Mouse (Mus musculus) bone marrow macrophage, adult 2 months (primary cell): Measurements from ENCODE around the gene Xdh. TPM values are rescaled to one million over a fixed set of nuclear protein-coding genes. Genes with fewer than 3 reads are reported as not detected.
A peak's percentile ranks its signal among the peaks of the same experiment; 100 is the strongest.

Experiments
- H3K27ac ChIP-seq: 2 replicates; pipeline ENCODE4 v1.5.1; 2012; ENCODE audit warnings: low read depth, low read length; ENCODE audit not compliant: insufficient read depth
- H3K4me1 ChIP-seq: 2 replicates; pipeline ENCODE4 v1.6.1; 2012; ENCODE audit warnings: low read length; ENCODE audit not compliant: control insufficient read depth, insufficient read depth
- H3K4me3 ChIP-seq: 2 replicates; pipeline ENCODE4 v1.5.1; 2012; ENCODE audit warnings: mild to moderate bottlenecking, low read length, moderate library complexity; ENCODE audit not compliant: insufficient read depth
- CTCF ChIP-seq: IDR thresholded peaks from 2 replicates; pipeline ENCODE4 v1.5.1; 2012; ENCODE audit warnings: low read depth, mild to moderate bottlenecking, low read length, moderate library complexity
- POLR2A ChIP-seq: IDR thresholded peaks from 2 replicates; pipeline ENCODE4 v1.6.1; 2012; ENCODE audit warnings: mild to moderate bottlenecking, low read depth, low read length, borderline replicate concordance
- polyA plus RNA-seq: library from polyadenylated mRNA; stranded (reverse); fragments of >200 nt; gene quantifications from 2 replicates; pipeline ENCODE4 v1.2.4, GENCODE M21; 2012; ENCODE audit not compliant: missing spikeins, insufficient read depth, insufficient read length

The Xdh gene
- polyA plus RNA-seq, 1 experiment, result 187 TPM

DNA sequence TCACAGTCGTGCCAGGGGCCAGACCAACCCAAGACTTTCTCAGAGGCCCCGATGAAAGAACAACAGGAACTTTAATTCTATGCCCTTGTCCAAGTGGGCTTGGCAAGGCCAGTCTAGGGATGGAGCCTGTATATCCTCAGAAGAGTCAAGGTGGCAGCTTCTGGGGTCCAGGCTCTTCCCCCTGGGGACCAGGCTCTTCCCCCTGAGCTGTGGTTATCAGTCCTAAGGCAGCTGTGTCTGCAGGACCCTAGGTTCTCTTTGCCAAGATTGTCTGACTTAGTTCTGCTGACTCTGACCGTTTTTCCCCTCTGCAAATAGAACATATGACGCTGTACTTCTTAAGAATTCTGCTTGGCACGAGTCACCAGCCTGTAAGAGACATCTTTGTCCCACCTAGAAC lies 5.3 kb downstream of the Xdh start:
- Histone ChIP-seq H3K4me3 (no peak overlapping the region), H3K4me1 (peaks cover 62% of the 10 kb centered on the region), H3K27ac (no peak overlapping the region)
- TF ChIP-seq POLR2A (no peak), CTCF (no peak)

DNA sequence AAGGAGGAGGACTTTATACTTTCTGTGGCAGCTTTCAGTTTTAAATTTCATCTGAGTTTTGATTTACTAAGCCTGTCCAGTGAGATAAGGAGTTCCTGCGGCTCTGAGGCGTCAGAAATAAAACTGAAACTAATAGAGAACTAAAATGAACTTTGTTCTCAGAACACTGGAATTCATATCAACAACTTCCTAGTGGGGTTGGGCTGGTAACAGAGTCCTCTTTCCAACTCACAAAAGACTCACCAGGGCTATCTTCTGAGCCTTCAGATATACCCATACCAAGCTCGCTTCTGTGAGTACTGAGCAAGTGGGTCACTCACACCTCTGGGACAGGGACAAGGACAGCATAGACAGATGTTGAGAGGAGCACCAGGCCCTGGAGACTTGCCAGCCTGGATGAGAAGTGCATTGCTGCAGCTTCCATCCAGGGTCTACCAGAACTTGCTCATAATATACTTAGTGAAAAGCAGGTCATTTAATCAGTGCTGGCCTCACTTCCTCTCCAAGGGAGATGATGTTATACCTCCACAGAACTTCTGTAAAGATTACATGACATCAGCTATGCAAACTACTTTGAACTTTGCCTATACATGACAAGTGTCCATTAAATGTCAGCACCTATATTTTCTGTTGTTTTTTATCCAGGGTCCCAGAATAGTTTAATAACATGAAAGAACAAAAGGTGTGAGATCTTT lies 7.6 kb downstream of the Xdh start:
- TF ChIP-seq CTCF (no peak), POLR2A (no peak)
- H3K4me1 ChIP-seq, result peaks cover 56% of the 10 kb centered on the region
- peak overlapping the region; percentile 93 for H3K27ac ChIP-seq
- peak overlapping the region; percentile 47 for H3K4me3 ChIP-seq

DNA sequence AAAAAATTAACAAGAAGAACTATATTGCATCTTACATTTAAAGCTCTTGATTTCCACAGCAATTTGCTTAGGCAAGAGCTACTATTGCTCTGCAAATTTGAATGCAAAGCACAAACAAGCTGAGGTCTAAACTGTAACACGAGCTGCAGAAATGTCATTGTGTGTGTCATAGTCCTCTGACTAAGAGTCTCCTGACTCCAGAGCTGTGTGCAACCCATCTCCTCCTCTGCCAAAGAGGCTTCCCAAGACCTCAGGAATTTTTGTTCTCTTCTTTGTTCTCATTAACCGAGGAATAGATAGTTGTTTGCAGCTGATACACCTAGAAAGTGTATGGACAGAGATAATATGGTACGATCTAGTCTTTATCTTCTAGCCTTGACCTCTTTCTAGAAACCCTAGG lies 8.2 kb downstream of the Xdh start:
- Histone ChIP-seq H3K4me3 (peak overlapping the region; percentile 47), H3K4me1 (peaks cover 53% of the 10 kb centered on the region), H3K27ac (peak overlapping the region; percentile 93)
- TF ChIP-seq CTCF, result no peak
- no peak for TF ChIP-seq POLR2A

DNA sequence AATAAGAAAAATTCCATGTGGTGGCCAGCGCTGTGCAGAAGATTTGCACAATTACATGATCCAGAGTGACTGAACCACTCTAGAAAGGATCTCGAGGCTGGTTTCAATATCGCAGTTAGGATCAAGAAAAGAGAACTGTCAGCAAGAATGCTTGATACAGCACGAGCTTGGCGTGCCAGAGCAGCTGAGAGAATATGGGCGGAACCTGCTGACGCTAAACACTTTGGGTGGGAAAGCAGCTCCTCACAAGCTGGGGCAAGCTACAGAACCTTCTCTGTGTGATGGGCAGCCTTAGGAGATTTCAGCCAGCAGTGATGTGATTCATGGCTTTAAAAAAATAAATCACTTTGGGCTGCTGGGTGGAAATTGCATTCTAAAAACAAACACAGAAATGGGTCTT lies 12.9 kb downstream of the Xdh start:
- peaks cover 57% of the 10 kb centered on the region for H3K4me1 ChIP-seq
- no peak overlapping the region for H3K4me3 ChIP-seq
- TF ChIP-seq CTCF (no peak), POLR2A (no peak)
- H3K27ac ChIP-seq, result no peak overlapping the region; the same call in 1 of the 2 replicates

DNA sequence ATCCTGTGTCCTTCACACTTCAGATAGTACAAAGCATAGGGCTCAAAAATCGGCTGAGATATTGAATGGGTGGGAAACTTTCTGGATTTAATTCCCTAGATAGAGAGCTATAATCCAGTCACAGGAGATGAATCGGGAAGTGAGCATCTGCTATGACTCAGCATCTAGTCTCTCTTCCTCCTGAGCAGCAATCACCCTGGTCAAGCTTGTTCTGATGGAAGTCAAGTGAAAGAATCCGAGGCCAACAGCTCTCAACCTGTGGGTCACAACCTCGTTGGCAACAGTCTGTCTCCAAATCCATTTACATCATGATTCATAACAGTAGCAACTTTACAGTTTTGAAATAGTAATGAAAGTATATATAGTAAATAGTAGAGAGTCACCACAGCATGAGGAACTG lies 14.8 kb downstream of the Xdh start:
- no peak for TF ChIP-seq CTCF
- no peak for TF ChIP-seq POLR2A
- H3K27ac ChIP-seq, result peak overlapping the region; percentile 32
- peaks cover 44% of the 10 kb centered on the region for H3K4me1 ChIP-seq
- no peak overlapping the region for H3K4me3 ChIP-seq

DNA sequence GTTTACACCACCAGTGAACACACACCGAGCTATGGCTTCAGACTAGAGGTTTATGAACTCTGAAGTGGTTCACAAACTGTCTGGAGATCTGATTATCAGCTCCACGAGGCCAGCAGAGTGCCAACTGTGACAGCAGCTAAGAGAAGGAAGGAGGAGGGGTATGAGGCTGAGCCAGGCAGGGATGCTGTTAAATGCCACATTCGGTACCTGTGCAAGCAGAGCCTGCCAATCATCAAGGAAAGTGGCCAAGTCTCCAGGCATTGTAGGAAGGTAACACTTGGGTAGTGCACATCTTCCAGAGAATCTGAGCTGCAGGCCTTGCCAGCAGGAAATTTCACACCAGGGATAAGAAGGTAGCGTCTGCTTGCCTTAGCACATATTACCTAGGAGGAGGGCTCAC lies 15.7 kb downstream of the Xdh start:
- Histone ChIP-seq H3K27ac (no peak overlapping the region), H3K4me3 (no peak overlapping the region), H3K4me1 (peaks cover 42% of the 10 kb centered on the region)
- no peak for TF ChIP-seq CTCF
- no peak for TF ChIP-seq POLR2A

DNA sequence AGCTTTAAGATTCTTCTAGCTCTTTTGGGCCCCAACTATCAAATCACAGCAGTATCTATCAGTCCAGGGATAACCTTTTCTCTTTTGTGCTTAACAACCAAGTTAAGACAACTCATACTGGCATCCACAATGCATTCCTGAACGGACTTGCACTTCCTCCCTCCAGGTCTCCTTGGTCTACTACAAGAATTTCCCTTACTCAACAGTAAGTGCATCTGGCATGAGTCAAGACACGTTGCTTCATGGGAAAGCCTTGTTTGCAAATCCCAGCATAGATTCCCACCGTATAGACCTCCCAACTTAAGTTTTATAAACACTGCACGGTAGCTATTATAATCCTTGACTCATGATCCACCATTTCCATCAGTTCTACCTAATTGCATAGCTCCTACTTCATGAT lies 16.4 kb downstream of the Xdh start:
- TF ChIP-seq CTCF (no peak), POLR2A (no peak)

DNA sequence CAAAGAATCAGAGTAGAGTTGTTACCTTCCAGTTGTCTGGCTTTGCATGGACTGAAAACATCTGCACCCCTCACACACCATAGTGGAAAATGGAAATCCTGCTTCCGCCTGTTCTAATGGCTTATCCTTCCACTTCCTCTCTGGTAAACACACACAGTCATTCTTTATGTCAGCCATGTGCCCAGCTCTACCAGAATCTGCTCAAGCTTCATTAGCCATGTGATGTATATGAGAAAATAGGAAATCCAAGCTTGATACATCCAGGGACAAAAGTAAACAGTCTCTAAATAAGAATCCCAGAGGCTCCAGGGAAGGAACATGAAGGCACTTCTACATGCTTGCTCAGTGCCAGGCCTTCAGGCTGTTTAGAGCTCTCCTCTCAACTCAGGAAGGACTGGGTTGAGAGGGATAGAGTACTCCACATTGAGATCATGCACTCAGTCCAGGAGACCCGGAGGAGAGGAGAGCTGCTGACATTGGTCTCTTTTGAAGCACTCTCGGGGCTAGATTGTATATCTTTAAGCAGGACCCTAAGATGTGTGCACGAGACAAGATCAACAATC lies 17.4 kb downstream of the Xdh start:
- Histone ChIP-seq H3K4me3 (no peak overlapping the region), H3K27ac (no peak overlapping the region), H3K4me1 (peaks cover 50% of the 10 kb centered on the region)
- no peak for TF ChIP-seq CTCF
- TF ChIP-seq POLR2A, result no peak

More for the DNA sequence above, 16.4 kb downstream of the Xdh start:
- H3K4me1 ChIP-seq, result peaks cover 47% of the 10 kb centered on the region
- H3K27ac ChIP-seq, result no peak overlapping the region
- no peak overlapping the region for H3K4me3 ChIP-seq

DNA sequence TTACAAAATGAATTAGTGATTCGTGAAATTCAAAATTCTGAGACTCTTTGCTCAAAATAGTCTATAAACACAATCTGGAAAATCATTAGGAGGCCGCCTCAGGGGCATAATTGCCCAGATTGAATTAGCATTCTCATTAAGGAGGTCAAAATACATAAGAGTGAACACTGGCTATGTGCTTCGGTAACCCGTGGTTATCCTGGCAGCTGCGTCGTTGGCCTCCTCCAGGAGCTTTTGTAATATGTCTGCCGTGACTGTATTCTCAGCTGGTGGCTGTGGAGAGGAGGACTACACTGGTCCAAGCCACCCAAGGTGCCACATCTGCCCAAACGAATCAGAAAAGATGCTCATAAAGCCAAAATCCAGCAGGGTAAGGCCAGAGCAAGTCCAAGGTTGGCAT lies 30.5 kb downstream of the Xdh start:
- TF ChIP-seq POLR2A (no peak), CTCF (no peak)
- H3K4me1 ChIP-seq, result peaks cover 4% of the 10 kb centered on the region; the same call in 1 of the 2 replicates
- no peak overlapping the region for H3K4me3 ChIP-seq
- no peak overlapping the region for H3K27ac ChIP-seq

DNA sequence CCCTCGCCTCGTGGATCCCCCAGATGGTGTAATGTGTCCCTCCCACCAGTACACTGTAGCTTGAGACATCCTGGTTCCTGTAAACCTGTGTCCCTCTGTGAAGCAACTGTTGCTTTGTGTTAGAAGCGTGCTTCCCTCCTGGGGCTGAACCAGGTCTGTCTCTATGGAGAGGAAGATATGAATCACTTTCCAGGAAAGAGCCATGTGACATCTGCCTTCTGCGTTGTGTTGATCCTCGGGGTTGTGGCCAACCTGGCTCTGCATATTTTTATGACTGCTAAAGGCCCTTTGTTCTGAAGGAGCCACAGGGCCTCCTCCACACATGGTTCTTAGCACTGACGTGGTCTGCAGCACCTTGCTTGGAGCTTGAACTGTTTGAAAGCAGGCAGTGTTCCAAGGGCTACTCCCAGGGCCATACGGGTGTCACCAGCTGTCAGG lies 31.0 kb downstream of the Xdh start:
- Histone ChIP-seq H3K27ac (no peak overlapping the region), H3K4me1 (peaks cover 4% of the 10 kb centered on the region; the same call in 1 of the 2 replicates), H3K4me3 (no peak overlapping the region)
- TF ChIP-seq CTCF (no peak), POLR2A (no peak)

DNA sequence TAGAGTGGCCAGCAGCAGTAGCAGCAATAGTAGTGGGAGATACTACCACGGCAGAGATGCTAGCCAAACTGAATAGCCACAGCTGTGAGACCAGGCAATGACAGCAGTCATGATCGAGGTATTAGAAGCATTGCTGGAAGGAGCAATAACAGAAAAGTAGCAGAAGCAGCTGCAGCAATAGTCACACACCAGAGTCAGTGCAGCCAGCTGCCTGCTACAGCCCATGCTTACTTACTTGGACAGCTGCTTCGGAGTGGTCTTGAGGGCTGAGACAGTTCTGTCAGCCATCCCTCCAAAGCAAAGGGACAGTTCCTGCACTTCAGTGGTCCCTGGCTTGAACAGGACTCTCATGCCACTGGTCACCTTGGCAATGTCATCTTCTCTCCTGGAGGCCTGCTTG lies 31.9 kb downstream of the Xdh start:
- TF ChIP-seq POLR2A, result no peak
- Histone ChIP-seq H3K4me3 (no peak overlapping the region), H3K27ac (no peak overlapping the region), H3K4me1 (peaks cover 4% of the 10 kb centered on the region; the same call in 1 of the 2 replicates)
